Mouse (Mus musculus): ENCODE measurements around the gene Ndufb7.

DNA sequence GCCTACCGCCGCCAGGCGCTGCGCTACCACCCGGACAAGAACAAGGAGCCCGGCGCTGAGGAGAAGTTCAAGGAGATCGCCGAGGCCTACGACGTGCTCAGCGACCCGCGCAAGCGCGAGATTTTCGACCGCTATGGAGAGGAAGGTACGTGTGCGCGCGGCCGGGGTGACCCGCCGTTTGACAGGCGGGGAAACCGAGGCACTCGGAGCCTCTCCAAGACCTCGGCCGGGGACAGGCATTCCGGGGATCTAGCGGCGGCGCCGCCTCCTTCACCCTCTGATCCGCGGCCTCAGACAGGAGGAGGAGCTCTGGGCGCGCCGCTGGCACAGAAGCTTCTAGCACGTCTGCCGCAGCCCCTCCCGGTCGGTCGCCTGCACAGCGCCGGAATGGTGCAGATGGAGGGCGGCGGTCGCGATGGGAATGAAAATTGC is 41.9 kb downstream of the Ndufb7 start:
- TF ChIP-seq POLR2A (IDR thresholded peaks at IDR 0.05; ENCODE audit: insufficient read depth, low read length) (no peak), CTCF (IDR thresholded peaks at IDR 0.05; ENCODE audit: low read depth, low read length) (no peak), EP300 (IDR thresholded peaks at IDR 0.05; ENCODE audit: insufficient read depth, low read depth, low read length) (0 out of 2 replicates have a peak, but pooled peaks have one; percentile 18)

All from ES-Bruce4 (cell line).